Mouse (Mus musculus) midbrain, embryonic 11.5 days (tissue): ENCODE data around the gene Ubl7. TPM values are rescaled to one million over a fixed set of nuclear protein-coding genes. Genes with fewer than 3 reads are reported as not detected.

ENCODE experiments used
- ATAC-seq: fragments of 200-750 bp; cut with Nextera tagmentation; 2 replicates; pipeline ENCODE4 v1.8.0; 2017; ENCODE audit warnings: moderate TSS enrichment, moderate library complexity; ENCODE audit not compliant: low FRiP score
- DNase-seq: peaks from one replicate; pipeline ENCODE4 v3.0.0; 2015; ENCODE audit warnings: low spot score; ENCODE audit errors: missing footprints
- H3K27ac ChIP-seq: fragments of 300-500 bp; sonication (generic); 2 replicates; pipeline ENCODE4 v1.5.1; 2014; ENCODE audit warnings: low read depth, low read length
- H3K27me3 ChIP-seq: fragments of 300-500 bp; sonication (generic); 2 replicates; pipeline ENCODE4 v1.6.1; 2014; ENCODE audit warnings: mild to moderate bottlenecking, low read length, moderate library complexity, mixed read lengths; ENCODE audit not compliant: control insufficient read depth, insufficient read depth
- H3K36me3 ChIP-seq: fragments of 300-500 bp; sonication (generic); 2 replicates; pipeline ENCODE4 v1.6.1; 2014; ENCODE audit warnings: mild to moderate bottlenecking, low read length, moderate library complexity, mixed read lengths; ENCODE audit not compliant: control insufficient read depth, insufficient read depth
- H3K4me1 ChIP-seq: fragments of 300-500 bp; sonication (generic); 2 replicates; pipeline ENCODE4 v1.6.1; 2014; ENCODE audit warnings: low read length; ENCODE audit not compliant: control insufficient read depth, insufficient read depth
- H3K4me2 ChIP-seq: fragments of 300-500 bp; sonication (generic); 2 replicates; pipeline ENCODE4 v1.6.1; 2014; ENCODE audit warnings: mild to moderate bottlenecking, moderate library complexity
- H3K4me3 ChIP-seq: fragments of 300-500 bp; sonication (generic); 2 replicates; pipeline ENCODE4 v1.5.1; 2014; ENCODE audit warnings: low read depth, low read length
- H3K9ac ChIP-seq: fragments of 300-500 bp; sonication (generic); 2 replicates; pipeline ENCODE4 v1.6.1; 2014; ENCODE audit warnings: low read length
- H3K9me3 ChIP-seq: fragments of 300-500 bp; sonication (generic); 2 replicates; pipeline ENCODE4 v1.6.1; 2016; ENCODE audit warnings: low read length; ENCODE audit not compliant: control insufficient read depth
- WGBS: fragments of 180-500 bp; shearing (Covaris S2); extraction: QIAGEN DNeasy Blood & Tissue Kit; methylation state at CpG from one replicate; pipeline ENCODE4 v1.1.7; 2014; 5-methylcytosine and 5-hydroxymethylcytosine counted together
- polyA plus RNA-seq: library from polyadenylated mRNA; unstranded; fragments of >200 nt; fragmentation: Nextera tagmentation; extraction: Ambion mirVana; gene quantifications from 2 replicates; pipeline ENCODE4 v1.2.1, GENCODE M21; 2014

Ubl7 gene
- polyA plus RNA-seq, 1 experiment from 2014 or later = 111 TPM

GRCm38 (mm10) chr9:57967237-57967960 lies 56.6 kb downstream of the Ubl7 start:
- H3K36me3 ChIP-seq = no peaks in the 10 kb centered on the region
- no peaks in the 10 kb centered on the region for H3K4me1 ChIP-seq
- no peaks in the 10 kb centered on the region for H3K9me3 ChIP-seq
- H3K4me3 ChIP-seq = no peak overlapping the region
- H3K27ac ChIP-seq = no peak overlapping the region
- ATAC-seq (no peak), DNase-seq (no peak)
- no peak overlapping the region for H3K9ac ChIP-seq
- 80% methylated on average over 14 of the region's 14 CpGs for WGBS
- H3K4me2 ChIP-seq = no peak overlapping the region
- no peaks in the 10 kb centered on the region for H3K27me3 ChIP-seq

- ATAC-seq (no peak), DNase-seq (no peak)
- H3K4me1 ChIP-seq = no peaks in the 10 kb centered on the region
- H3K27me3 ChIP-seq = no peaks in the 10 kb centered on the region
- no peak overlapping the region for H3K4me2 ChIP-seq
- no peak overlapping the region for H3K27ac ChIP-seq
- no peaks in the 10 kb centered on the region for H3K36me3 ChIP-seq
- no peak overlapping the region for H3K4me3 ChIP-seq
- H3K9me3 ChIP-seq = no peaks in the 10 kb centered on the region
- no peak overlapping the region for H3K9ac ChIP-seq
- WGBS = 94% methylated on average over 9 of the region's 9 CpGs
Measured at GRCm38 (mm10) chr9:57968166-57968771, 57.5 kb downstream of the Ubl7 start.

GRCm38 (mm10) chr9:57968783-57969542 lies 58.2 kb downstream of the Ubl7 start:
- Histone ChIP-seq H3K36me3 (no peaks in the 10 kb centered on the region), H3K9me3 (no peaks in the 10 kb centered on the region), H3K9ac (no peak overlapping the region), H3K4me2 (no peak overlapping the region), H3K4me3 (no peak overlapping the region), H3K27me3 (no peaks in the 10 kb centered on the region), H3K27ac (no peak overlapping the region), H3K4me1 (no peaks in the 10 kb centered on the region)
- ATAC-seq (no peak), DNase-seq (peak; percentile 49)
- 87% methylated on average over 8 of the region's 8 CpGs for WGBS

DNA sequence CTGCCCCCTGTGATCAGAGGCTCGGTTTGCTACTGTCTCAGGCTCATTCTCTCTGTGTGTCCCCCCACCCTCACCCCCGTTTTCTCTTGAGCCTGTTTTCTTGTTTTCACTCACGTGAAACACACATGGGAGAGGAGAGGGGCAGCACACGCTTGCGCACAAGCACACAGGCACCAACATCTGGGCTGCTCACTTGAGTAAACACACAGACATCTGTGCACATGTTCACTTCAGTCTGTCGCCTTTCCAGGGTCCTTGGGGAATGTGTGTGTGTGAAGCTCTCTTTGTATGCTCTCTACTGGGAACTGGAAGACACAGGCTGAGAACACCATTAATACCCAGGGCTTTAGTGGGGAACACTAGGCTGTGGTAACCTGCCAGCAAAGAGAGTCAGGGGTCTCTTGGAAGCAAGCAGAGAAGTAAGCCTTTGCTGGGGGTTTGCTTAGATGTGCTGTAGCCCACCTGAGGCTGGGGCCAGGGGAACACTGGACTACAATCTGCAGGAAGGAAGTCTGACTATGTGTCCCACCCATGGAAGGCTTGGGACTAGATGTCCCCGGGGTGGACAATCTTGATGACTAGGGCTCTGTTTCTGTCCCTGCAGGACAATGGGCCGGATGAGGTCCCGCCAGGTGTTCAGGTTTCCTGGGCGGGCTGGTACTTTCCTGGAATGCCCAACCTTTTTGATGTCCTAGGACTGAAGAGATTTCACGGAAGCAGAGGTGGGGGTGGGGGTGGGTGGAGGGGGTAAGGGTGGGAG lies 59.1 kb downstream of the Ubl7 start:
- no peak overlapping the region for H3K27ac ChIP-seq
- 70% methylated on average over 11 of the region's 11 CpGs for WGBS

GRCm38 (mm10) chr9:57971413-57971812 lies 60.6 kb downstream of the Ubl7 start:
- H3K4me1 ChIP-seq = no peaks in the 10 kb centered on the region

More for the DNA sequence above, 59.1 kb downstream of the Ubl7 start:
- H3K9ac ChIP-seq = no peak overlapping the region
- no peaks in the 10 kb centered on the region for H3K9me3 ChIP-seq
- H3K36me3 ChIP-seq = no peaks in the 10 kb centered on the region
- H3K4me1 ChIP-seq = no peaks in the 10 kb centered on the region
- no peaks in the 10 kb centered on the region for H3K27me3 ChIP-seq
- no peak for ATAC-seq
- DNase-seq = peak; percentile 81
- no peak overlapping the region for H3K4me2 ChIP-seq
- H3K4me3 ChIP-seq = no peak overlapping the region

GRCm38 (mm10) chr9:57972141-57972591 lies 61.4 kb downstream of the Ubl7 start:
- DNase-seq = peak; percentile 37
- Histone ChIP-seq H3K9ac (no peak overlapping the region), H3K4me2 (no peak overlapping the region), H3K27ac (no peak overlapping the region), H3K27me3 (no peaks in the 10 kb centered on the region), H3K4me1 (no peaks in the 10 kb centered on the region), H3K9me3 (no peaks in the 10 kb centered on the region), H3K36me3 (no peaks in the 10 kb centered on the region), H3K4me3 (no peak overlapping the region)
- 68% methylated on average over 9 of the region's 9 CpGs for WGBS
- no peak for ATAC-seq

More at GRCm38 (mm10) chr9:57971413-57971812, 60.6 kb downstream of the Ubl7 start:
- H3K4me2 ChIP-seq = no peak overlapping the region
- H3K27me3 ChIP-seq = no peaks in the 10 kb centered on the region
- no peaks in the 10 kb centered on the region for H3K36me3 ChIP-seq
- H3K27ac ChIP-seq = no peak overlapping the region
- ATAC-seq (no peak), DNase-seq (peak; percentile 61)
- no peak overlapping the region for H3K9ac ChIP-seq
- H3K4me3 ChIP-seq = no peak overlapping the region
- no peaks in the 10 kb centered on the region for H3K9me3 ChIP-seq
- 94% methylated on average over 5 of the region's 5 CpGs for WGBS

- no peak for ATAC-seq
- DNase-seq = peak; percentile 33
- no peak overlapping the region for H3K4me2 ChIP-seq
- no peak overlapping the region for H3K9ac ChIP-seq
- H3K9me3 ChIP-seq = no peaks in the 10 kb centered on the region
- no peaks in the 10 kb centered on the region for H3K4me1 ChIP-seq
- H3K27ac ChIP-seq = no peak overlapping the region
- H3K4me3 ChIP-seq = no peak overlapping the region
- no peaks in the 10 kb centered on the region for H3K36me3 ChIP-seq
- 74% methylated on average over 9 of the region's 9 CpGs for WGBS
- no peaks in the 10 kb centered on the region for H3K27me3 ChIP-seq
Measured at GRCm38 (mm10) chr9:57972776-57973439, 62.1 kb downstream of the Ubl7 start.

- H3K4me3 ChIP-seq = no peak overlapping the region
- peak; percentile 21 for DNase-seq
- H3K4me1 ChIP-seq = no peaks in the 10 kb centered on the region
- H3K9me3 ChIP-seq = no peaks in the 10 kb centered on the region
- H3K9ac ChIP-seq = no peak overlapping the region
- no peak overlapping the region for H3K4me2 ChIP-seq
- no peaks in the 10 kb centered on the region for H3K36me3 ChIP-seq
- no peak overlapping the region for H3K27ac ChIP-seq
- no peaks in the 10 kb centered on the region for H3K27me3 ChIP-seq
- 82% methylated on average over 6 of the region's 6 CpGs for WGBS
- no peak for ATAC-seq
Measured at GRCm38 (mm10) chr9:57973440-57974066, 62.8 kb downstream of the Ubl7 start.
